Mouse (Mus musculus): Measurements from ENCODE around the gene Ell3.
"Not testable (repeated sequence)": the region's sequence is repeated elsewhere in the genome, so short reads cannot be mapped to it uniquely, and the experiment has no call there.

GRCm38 (mm10) chr2:121468982-121469381 lies 24.9 kb upstream of the Ell3 start:
- TF ChIP-seq GATA1 (IDR thresholded peaks at IDR 0.05; ENCODE audit: borderline replicate concordance, low read length); FLI1 (IDR thresholded peaks at IDR 0.05; ENCODE audit: low read length): not testable (repeated sequence)

Measured in megakaryocyte, embryonic 14.5 days (primary cell).